Mouse (Mus musculus) bone marrow macrophage, adult 2 months (primary cell): Measurements from ENCODE around the gene 1810049J17Rik. TPM values are rescaled to one million over a fixed set of nuclear protein-coding genes. Genes with fewer than 3 reads are reported as not detected.

ENCODE experiments used
- H3K27ac ChIP-seq: 2 replicates; pipeline ENCODE4 v1.5.1; 2012; ENCODE audit warnings: low read depth, low read length; ENCODE audit not compliant: insufficient read depth
- H3K4me1 ChIP-seq: 2 replicates; pipeline ENCODE4 v1.6.1; 2012; ENCODE audit warnings: low read length; ENCODE audit not compliant: control insufficient read depth, insufficient read depth
- H3K4me3 ChIP-seq: 2 replicates; pipeline ENCODE4 v1.5.1; 2012; ENCODE audit warnings: mild to moderate bottlenecking, low read length, moderate library complexity; ENCODE audit not compliant: insufficient read depth
- CTCF ChIP-seq: IDR thresholded peaks from 2 replicates; pipeline ENCODE4 v1.5.1; 2012; ENCODE audit warnings: low read depth, mild to moderate bottlenecking, low read length, moderate library complexity
- POLR2A ChIP-seq: IDR thresholded peaks from 2 replicates; pipeline ENCODE4 v1.6.1; 2012; ENCODE audit warnings: mild to moderate bottlenecking, low read depth, low read length, borderline replicate concordance
- polyA plus RNA-seq: library from polyadenylated mRNA; stranded (reverse); fragments of >200 nt; gene quantifications from 2 replicates; pipeline ENCODE4 v1.2.4, GENCODE M21; 2012; ENCODE audit not compliant: missing spikeins, insufficient read depth, insufficient read length

Gene 1810049J17Rik
- polyA plus RNA-seq, 1 experiment: not detected

DNA sequence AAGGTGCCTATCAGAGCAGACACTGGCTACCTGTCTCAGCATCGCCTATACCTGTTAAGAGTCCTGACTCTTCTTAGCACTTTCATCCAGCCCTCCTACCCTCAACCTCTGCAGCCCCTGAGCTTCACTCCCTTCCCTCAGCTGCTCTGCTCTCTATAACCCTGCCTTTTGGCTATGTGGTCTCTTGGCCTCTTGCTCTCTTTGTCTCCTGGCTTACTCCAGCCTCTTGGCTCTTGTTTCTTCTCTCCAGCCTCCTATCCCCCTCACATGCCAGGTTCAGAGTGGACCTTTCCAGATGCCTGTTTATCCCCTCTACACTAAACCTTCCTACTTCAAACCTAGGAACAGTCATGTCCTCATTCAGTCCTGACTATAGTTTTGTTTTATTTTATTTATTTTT, 2.6 kb upstream of the 1810049J17Rik start:
- no peak overlapping the region for H3K27ac ChIP-seq
- no peak overlapping the region for H3K4me3 ChIP-seq
- no peak for TF ChIP-seq POLR2A
- no peak for TF ChIP-seq CTCF
- peaks cover 16% of the 10 kb centered on the region for H3K4me1 ChIP-seq

DNA sequence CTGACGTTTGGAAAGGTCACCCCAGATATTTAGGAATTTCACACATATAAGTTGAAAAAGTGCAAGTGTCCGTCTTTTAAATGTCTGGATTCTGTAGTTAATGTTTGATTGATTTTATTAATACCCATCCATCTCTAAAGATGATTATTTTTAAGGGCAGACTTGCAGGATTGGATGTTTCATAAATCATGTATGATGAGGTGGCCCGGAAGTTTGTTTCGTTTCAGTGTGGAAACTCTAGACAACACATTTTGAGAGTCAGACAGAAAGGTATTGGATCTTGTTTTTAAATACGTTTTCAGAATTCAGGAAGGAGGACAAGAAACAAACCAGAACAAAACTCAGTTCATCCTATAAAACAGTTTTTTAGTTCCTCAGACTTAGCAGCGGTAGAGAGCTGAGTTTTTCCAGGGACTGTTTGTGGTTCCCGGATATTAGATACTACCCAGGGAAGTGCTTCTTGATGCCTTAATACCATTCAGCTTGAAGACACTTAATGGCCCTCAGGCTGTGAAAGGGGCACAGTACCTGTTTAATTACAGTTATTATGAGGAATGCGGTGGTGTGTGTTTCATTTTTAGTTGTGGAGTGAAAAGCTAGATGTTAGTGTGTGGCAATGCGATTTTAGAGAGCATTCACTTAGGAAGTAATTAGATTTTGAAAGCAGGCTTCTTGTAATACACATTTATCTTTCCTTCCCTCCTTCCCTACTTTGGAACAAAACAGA, 1.1 kb upstream of the 1810049J17Rik start:
- Histone ChIP-seq H3K4me1 (peaks cover 13% of the 10 kb centered on the region), H3K4me3 (peak overlapping the region; percentile 99), H3K27ac (peak overlapping the region; percentile 82; the same call in 1 of the 2 replicates)
- TF ChIP-seq CTCF: no peak

DNA sequence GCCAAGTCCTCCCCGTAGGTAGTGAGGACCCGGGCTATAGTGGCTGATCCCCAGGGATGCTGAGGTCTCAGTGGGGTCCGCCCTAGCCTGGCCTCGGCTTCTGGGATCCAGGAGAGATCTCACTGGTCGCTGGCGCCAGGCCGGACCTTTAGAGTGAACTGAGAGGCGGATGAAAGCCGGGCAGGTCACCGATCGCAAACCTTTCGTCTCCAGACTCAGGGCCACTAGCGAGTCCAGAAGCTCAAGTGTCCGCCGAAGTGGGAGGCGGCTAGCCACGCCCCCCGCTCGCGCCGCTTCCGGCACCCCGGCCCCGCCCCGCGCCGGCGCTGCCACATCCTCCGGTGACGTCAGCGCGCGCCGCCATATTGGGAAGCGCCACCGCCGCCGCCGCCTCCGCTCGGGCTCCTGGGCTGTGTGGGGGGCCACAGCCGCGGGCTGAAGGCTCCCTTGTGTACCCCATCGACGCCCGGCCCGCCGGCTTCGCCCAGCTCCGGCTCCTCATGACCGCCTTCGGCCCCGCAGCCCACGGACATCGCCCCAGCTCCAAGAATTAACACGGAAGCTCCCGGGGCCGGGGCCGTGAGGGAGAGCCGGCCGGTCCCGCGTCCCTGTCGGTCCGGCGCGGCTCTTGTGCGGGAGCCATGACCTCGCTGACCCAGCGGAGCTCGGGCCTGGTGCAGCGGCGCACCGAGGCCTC, 460 bp downstream of the 1810049J17Rik start, which contains the start of gene Golph3:
TSS of gene Golph3 (plus strand) at position 360 of the 697 bp plus-strand sequence.
- Histone ChIP-seq H3K4me1 (peaks cover 10% of the 10 kb centered on the region), H3K4me3 (peak within 1 kb of the TSS; percentile 99), H3K27ac (peak within 1 kb of the TSS; percentile 82)
- no peak for TF ChIP-seq POLR2A
- TF ChIP-seq CTCF: no peak

DNA sequence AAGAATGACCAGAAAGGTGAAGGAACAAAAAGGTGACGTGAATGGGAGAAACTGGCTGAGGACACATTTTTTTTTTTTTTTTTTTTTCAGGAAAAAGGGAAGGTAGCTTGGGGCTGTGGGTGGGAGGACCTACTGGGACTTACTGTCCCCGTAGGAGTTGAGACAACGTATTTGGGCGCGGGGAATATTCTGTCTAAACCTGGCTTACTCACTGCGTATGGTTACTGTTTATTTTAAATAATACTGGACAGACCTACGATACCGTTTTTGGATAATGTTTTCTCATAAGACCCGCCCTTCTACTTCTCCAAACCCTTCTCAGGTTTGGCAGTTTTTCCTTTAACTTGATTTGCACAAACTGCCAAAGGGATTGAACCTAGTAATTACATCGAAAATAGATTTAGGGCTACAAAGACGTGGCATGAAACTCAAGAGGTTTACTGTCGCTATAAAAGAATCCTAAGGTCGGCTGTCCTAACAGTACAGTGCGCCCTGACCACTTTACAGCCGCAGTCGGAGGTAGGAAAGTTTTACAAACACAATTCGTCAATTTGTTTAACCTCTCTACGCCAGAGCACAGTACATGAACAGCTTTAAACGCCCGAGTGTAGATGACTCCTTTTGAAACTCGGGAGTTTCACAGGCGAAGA, 1.1 kb downstream of the 1810049J17Rik start:
- no peak for TF ChIP-seq CTCF
- no peak for TF ChIP-seq POLR2A
- peaks cover 7% of the 10 kb centered on the region for H3K4me1 ChIP-seq
- peak overlapping the region; percentile 99 for H3K4me3 ChIP-seq
- no peak overlapping the region for H3K27ac ChIP-seq

DNA sequence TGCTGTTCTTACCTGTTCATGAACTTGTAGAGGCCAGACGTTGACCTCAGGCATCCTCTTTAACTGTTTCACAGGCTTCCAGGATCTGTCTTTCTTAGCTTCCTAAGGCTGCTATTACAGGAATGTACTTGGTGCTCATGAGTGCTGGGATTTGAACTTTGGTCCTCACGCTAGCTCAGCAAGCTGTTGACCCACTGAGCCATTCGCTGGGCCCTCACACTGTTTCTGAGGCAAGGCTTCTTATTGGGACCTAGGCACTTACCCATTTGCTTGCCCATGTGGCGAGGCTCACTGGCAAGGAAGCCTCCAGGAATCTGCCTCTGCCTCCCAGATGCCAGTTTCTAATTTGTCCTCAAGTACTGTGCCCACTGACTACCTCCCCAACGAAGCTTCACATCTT, 1.8 kb downstream of the 1810049J17Rik start:
- H3K27ac ChIP-seq: no peak overlapping the region
- no peak overlapping the region for H3K4me3 ChIP-seq
- peaks cover 7% of the 10 kb centered on the region for H3K4me1 ChIP-seq
- TF ChIP-seq CTCF: no peak
- no peak for TF ChIP-seq POLR2A

DNA sequence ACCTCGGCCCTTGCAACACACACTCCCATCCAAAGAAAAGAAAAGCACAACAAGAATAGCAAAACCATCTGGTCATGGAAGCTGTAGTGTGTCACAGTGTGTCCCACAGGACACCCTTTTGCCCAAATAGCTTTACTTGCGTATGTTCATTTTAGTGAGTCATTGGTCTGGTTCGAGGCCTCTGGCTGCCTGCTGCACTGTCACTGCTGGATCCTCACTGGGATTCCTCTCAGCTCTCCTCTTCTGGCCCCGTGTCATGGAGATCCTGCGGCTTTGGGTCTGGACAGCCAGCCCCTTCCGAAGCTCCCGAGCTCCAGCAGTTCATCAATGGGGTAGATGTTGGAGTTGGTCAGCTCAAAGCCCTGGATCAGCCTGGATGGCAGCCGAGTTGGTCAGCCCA, 3.2 kb downstream of the 1810049J17Rik start:
- TF ChIP-seq CTCF (no peak), POLR2A (no peak)
- no peak overlapping the region for H3K27ac ChIP-seq
- no peak overlapping the region for H3K4me3 ChIP-seq
- no peaks in the 10 kb centered on the region for H3K4me1 ChIP-seq

DNA sequence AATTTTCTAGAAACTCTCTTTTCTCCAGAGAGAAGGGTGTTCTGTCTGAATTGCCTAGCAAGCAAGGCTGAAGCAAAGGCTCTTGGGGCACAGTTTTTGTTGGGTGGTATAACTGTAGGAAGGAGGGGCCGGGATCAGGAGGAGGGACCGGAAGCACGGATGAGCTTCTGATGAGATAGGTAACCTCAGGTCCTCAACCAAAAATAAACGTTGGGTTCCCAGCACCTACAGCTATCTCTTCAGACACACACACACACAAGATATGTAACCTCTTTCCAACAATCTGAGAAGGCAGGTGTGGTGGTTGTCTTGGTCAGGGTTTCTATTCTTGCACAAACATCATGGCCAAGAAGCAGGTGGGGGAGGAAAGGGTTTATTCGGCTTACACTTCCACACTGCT, 4.4 kb downstream of the 1810049J17Rik start:
- TF ChIP-seq CTCF: no peak
- TF ChIP-seq POLR2A: no peak
- Histone ChIP-seq H3K27ac (no peak overlapping the region), H3K4me3 (no peak overlapping the region), H3K4me1 (no peaks in the 10 kb centered on the region)

DNA sequence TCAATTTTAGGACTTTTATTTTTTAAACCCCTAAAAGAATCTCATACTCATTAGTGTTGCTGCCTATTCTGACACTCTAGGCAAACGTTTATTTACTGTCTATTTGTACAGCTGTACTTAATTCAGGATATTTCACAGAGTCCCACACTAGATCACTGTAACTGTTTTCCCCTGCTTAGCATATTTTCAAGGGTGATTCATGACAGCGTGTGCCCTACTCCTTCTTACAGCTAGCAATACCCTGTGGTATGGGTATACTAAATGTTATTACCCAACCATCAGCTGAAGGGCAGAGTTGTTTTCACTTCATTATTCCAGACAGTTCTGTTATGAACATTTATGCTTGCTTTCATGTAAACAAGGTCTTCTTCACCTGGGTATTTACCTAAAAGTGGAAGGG, 5.7 kb downstream of the 1810049J17Rik start:
- no peak overlapping the region for H3K27ac ChIP-seq
- H3K4me1 ChIP-seq: no peaks in the 10 kb centered on the region
- H3K4me3 ChIP-seq: no peak overlapping the region
- TF ChIP-seq CTCF: no peak
- no peak for TF ChIP-seq POLR2A

DNA sequence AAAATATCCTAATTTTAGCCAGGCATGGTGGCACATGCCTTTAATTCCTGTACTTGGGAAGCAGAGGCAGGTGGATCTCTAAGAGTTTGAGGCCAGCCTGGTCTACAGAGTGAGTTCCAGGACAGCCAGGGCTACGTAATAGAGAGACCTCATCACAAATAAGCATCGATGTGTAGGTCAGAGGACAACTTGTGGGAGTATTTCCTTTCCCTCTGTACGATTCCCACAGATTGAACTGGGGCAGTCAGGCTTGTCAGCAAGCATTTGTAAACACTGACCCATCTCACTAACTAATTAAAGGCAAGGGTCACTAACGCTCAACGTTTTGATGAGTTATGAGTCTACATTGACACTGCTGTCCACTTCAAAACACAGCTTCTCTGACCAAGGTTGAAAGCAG, 7.1 kb downstream of the 1810049J17Rik start:
- TF ChIP-seq CTCF (no peak), POLR2A (no peak)
- Histone ChIP-seq H3K4me1 (no peaks in the 10 kb centered on the region), H3K4me3 (no peak overlapping the region), H3K27ac (no peak overlapping the region)

DNA sequence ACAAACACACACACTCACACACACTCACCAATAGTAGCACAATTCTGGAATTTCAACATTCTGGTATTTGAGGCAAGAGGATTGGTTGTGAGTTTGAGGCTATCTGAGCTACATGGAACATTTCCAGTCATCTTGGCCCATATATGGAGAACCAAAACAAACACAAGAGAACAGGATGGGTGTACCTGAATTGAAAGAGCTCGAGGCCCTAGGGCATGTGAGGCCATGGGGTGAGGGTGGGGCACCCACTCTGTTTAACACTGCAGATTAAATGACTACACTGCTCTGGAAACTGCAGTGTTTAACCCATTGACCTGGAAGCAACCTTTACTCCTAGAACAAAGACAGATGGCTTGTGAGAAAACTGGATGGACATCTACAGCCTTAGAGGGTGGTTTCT, 8.4 kb downstream of the 1810049J17Rik start:
- no peak for TF ChIP-seq CTCF
- no peak for TF ChIP-seq POLR2A
- Histone ChIP-seq H3K4me1 (peaks cover 2% of the 10 kb centered on the region; the same call in 1 of the 2 replicates), H3K4me3 (no peak overlapping the region), H3K27ac (no peak overlapping the region)
